Mouse (Mus musculus) heart, postnatal 0 days (tissue): ENCODE measurements around the gene Wfdc5. TPM values are rescaled to one million over a fixed set of nuclear protein-coding genes. Genes with fewer than 3 reads are reported as not detected.

Source experiments
- ATAC-seq: fragments of 200-750 bp; cut with Nextera tagmentation; 2 replicates; pipeline ENCODE4 v1.8.0; 2017; ENCODE audit warnings: low read depth, moderate number of reproducible peaks, moderate library complexity; ENCODE audit not compliant: insufficient read depth
- DNase-seq: peaks from one replicate; pipeline ENCODE4 v3.0.0-alpha.2; 2016; ENCODE audit warnings: low spot score
- H3K27ac ChIP-seq: fragments of 300-500 bp; sonication (generic); 2 replicates; pipeline ENCODE4 v1.5.1; 2014; ENCODE audit warnings: low read depth, mild to moderate bottlenecking
- H3K27me3 ChIP-seq: fragments of 300-500 bp; sonication (generic); 2 replicates; pipeline ENCODE4 v1.6.1; 2014; ENCODE audit warnings: low read length, mixed read lengths; ENCODE audit not compliant: control insufficient read depth, insufficient read depth
- H3K36me3 ChIP-seq: fragments of 300-500 bp; sonication (generic); replicated peaks from 2 replicates; pipeline ENCODE4 v1.6.1; 2014; ENCODE audit warnings: low read length, mixed read lengths; ENCODE audit not compliant: control insufficient read depth, insufficient read depth
- H3K4me1 ChIP-seq: fragments of 300-500 bp; sonication (generic); 2 replicates; pipeline ENCODE4 v1.6.1; 2014; ENCODE audit warnings: antibody characterized with exemption; ENCODE audit not compliant: control insufficient read depth, insufficient read depth
- H3K4me2 ChIP-seq: fragments of 300-500 bp; sonication (generic); 2 replicates; pipeline ENCODE4 v1.6.1; 2014; ENCODE audit warnings: low read depth, mild to moderate bottlenecking, low read length, moderate library complexity
- H3K4me3 ChIP-seq: fragments of 300-500 bp; sonication (generic); 2 replicates; pipeline ENCODE4 v1.5.1; 2014; ENCODE audit warnings: low read depth, low read length
- H3K9ac ChIP-seq: fragments of 300-500 bp; sonication (generic); replicated peaks from 2 replicates; pipeline ENCODE4 v1.6.1; 2014; ENCODE audit warnings: low read depth, low read length, mixed read lengths
- H3K9me3 ChIP-seq: fragments of 300-500 bp; sonication (generic); replicated peaks from 2 replicates; pipeline ENCODE4 v1.6.1; 2016; ENCODE audit warnings: low read length; ENCODE audit not compliant: control insufficient read depth
- CTCF ChIP-seq: IDR thresholded peaks from 2 replicates; pipeline ENCODE4 v1.5.1; 2016; ENCODE audit warnings: antibody characterized with exemption, control low read depth, low read depth
- EP300 ChIP-seq: IDR thresholded peaks from 2 replicates; pipeline ENCODE4 v1.6.1; 2016; ENCODE audit warnings: antibody characterized with exemption, low read depth
- WGBS: fragments of 180-500 bp; shearing (Covaris S2); extraction: QIAGEN DNeasy Blood & Tissue Kit; methylation state at CpG from one replicate; pipeline ENCODE4 v1.1.7; 2014; 5-methylcytosine and 5-hydroxymethylcytosine counted together
- polyA plus RNA-seq: library from polyadenylated mRNA; unstranded; fragments of >200 nt; fragmentation: Nextera tagmentation; extraction: Ambion mirVana; gene quantifications from 2 replicates; pipeline ENCODE4 v1.2.1, GENCODE M21; 2015
- total RNA-seq: library from RNA; depleted of rRNA; stranded (reverse); fragments of >200 nt; gene quantifications from 2 replicates; pipeline ENCODE4 v1.2.3, GENCODE M21; 2014; ENCODE audit warnings: low replicate concordance

Gene Wfdc5
- total and polyA plus RNA-seq, 2 experiments from 2014 or later: not detected

- no peak for DNase-seq
- H3K9ac ChIP-seq: no peak overlapping the region
- no peak overlapping the region for H3K4me3 ChIP-seq
- no peaks in the 10 kb centered on the region for H3K4me1 ChIP-seq
- H3K27me3 ChIP-seq: peaks cover 32% of the 10 kb centered on the region
- H3K27ac ChIP-seq: no peak overlapping the region
- H3K9me3 ChIP-seq: no peaks in the 10 kb centered on the region
- TF ChIP-seq EP300 (no peak), CTCF (no peak)
- H3K4me2 ChIP-seq: no peak overlapping the region
- 65% methylated on average over 8 of the region's 8 CpGs for WGBS
- H3K36me3 ChIP-seq: no peaks in the 10 kb centered on the region
- ATAC-seq: no peak
Measured at GRCm38 (mm10) chr2:164174649-164175395, 7.7 kb downstream of the Wfdc5 start.

GRCm38 (mm10) chr2:164173394-164173793 lies 9.1 kb downstream of the Wfdc5 start:
- TF ChIP-seq EP300 (no peak), CTCF (no peak)
- 13% methylated on average over 3 of the region's 3 CpGs for WGBS
- ATAC-seq (no peak), DNase-seq (no peak)
- H3K4me2 ChIP-seq: no peak overlapping the region
- no peak overlapping the region for H3K4me3 ChIP-seq
- H3K27me3 ChIP-seq: peaks cover 45% of the 10 kb centered on the region
- no peaks in the 10 kb centered on the region for H3K36me3 ChIP-seq
- H3K27ac ChIP-seq: no peak overlapping the region
- H3K9ac ChIP-seq: no peak overlapping the region
- no peaks in the 10 kb centered on the region for H3K9me3 ChIP-seq
- peaks cover 3% of the 10 kb centered on the region for H3K4me1 ChIP-seq

DNA sequence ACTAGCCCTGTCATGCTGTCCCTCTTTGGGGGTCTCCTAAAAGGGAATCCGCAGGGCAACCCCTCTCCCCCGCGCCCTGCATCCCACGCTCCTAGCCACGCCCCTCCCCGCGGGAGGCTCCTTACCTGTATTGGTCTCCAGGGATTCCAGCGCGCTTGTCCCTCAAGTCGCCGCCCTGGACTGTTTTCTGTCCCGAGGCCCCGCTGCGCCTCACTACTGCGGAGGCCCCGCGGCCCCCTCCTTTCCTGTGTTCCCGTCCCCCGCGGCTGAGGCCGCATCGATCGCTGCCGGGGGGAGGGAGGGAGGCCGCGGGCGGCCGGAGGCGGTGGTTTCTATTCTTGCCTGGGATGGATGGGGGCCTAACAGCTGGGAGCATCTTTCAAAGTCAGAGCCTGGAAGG lies 11.6 kb downstream of the Wfdc5 start, which contains the start of gene Kcns1:
Gene Kcns1 (minus strand): TSS at position 212 of the 400 bp plus-strand sequence.
- peaks cover 7% of the 10 kb centered on the region for H3K4me1 ChIP-seq
- H3K27ac ChIP-seq: no peak within 1 kb of the TSS
- DNase-seq (no peak), ATAC-seq (no peak)
- TF ChIP-seq EP300 (no peak), CTCF (no peak)
- WGBS: under 1% methylated on average over 29 of the region's 29 CpGs
- no peaks in the 10 kb centered on the region for H3K36me3 ChIP-seq
- H3K4me3 ChIP-seq: peak within 1 kb of the TSS; percentile 20
- H3K27me3 ChIP-seq: peaks cover 61% of the 10 kb centered on the region
- peak within 1 kb of the TSS; percentile 47 for H3K4me2 ChIP-seq
- H3K9me3 ChIP-seq: no peaks in the 10 kb centered on the region
- no peak within 1 kb of the TSS for H3K9ac ChIP-seq

DNA sequence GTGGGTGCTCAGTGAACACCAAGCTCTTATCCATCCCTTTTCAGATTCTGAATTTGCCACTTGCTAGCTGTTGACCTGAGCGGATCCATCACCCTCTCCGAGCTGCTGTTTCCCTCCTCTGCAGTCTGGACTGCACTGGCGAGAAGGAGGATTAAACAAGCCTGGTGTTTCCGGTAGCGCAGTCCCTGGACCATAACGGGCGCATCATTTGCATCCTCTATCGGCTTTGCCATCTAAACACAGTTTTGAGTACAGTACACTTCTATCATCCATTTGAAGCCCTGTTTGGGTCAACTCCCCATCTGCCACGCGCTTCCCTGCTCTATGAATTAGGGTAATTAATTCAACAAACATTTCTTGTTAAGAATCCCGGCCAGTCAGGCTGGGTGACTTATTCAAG lies 12.2 kb downstream of the Wfdc5 start:
- TF ChIP-seq EP300: no peak
- TF ChIP-seq CTCF: no peak
- H3K27ac ChIP-seq: no peak overlapping the region
- DNase-seq (no peak), ATAC-seq (no peak)
- 11% methylated on average over 11 of the region's 11 CpGs for whole genome bisulfite sequencing
- H3K27me3 ChIP-seq: peaks cover 63% of the 10 kb centered on the region
- H3K4me2 ChIP-seq: no peak overlapping the region
- H3K36me3 ChIP-seq: no peaks in the 10 kb centered on the region
- peaks cover 7% of the 10 kb centered on the region for H3K4me1 ChIP-seq
- no peaks in the 10 kb centered on the region for H3K9me3 ChIP-seq
- H3K9ac ChIP-seq: no peak overlapping the region
- no peak overlapping the region for H3K4me3 ChIP-seq

DNA sequence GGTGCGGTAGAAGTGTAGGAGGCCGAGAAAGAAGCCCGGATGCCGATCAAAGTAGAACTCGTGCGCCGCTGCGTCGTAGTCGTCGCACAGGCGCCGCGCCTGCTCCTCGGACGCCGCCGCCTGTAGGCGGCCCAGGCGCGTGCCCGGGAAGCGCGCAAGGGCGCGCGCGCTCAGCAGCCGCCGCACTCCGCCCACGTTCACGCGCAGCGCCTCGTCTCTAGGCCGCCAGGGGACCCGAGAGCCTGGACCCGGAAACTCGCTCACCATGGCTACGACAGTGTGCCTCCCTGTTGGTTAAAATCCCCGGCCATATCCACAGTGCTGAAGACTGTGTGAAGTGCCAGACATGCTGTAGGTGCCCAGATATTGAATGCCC lies 14.0 kb downstream of the Wfdc5 start:
- ATAC-seq: no peak
- Histone ChIP-seq H3K9me3 (no peaks in the 10 kb centered on the region), H3K4me2 (peak overlapping the region; percentile 27), H3K36me3 (no peaks in the 10 kb centered on the region), H3K9ac (no peak overlapping the region), H3K4me3 (peak overlapping the region; percentile 18), H3K4me1 (peaks cover 7% of the 10 kb centered on the region), H3K27me3 (peaks cover 63% of the 10 kb centered on the region), H3K27ac (no peak overlapping the region)
- WGBS: 10% methylated on average over 42 of the region's 42 CpGs
- DNase-seq: no peak
- TF ChIP-seq CTCF: no peak
